Mouse (Mus musculus) intestine, embryonic 15.5 days (tissue): ENCODE measurements around the gene Tomm20. TPM values are rescaled to one million over a fixed set of nuclear protein-coding genes. Genes with fewer than 3 reads are reported as not detected.

Source experiments
- ATAC-seq: fragments of 200-750 bp; cut with Nextera tagmentation; 2 replicates; pipeline ENCODE4 v1.8.0; 2017; ENCODE audit warnings: moderate TSS enrichment, moderate library complexity
- H3K27ac ChIP-seq: fragments of 300-500 bp; sonication (generic); 2 replicates; pipeline ENCODE4 v1.5.1; 2015; ENCODE audit warnings: mild to moderate bottlenecking, inconsistent platforms
- H3K27me3 ChIP-seq: fragments of 300-500 bp; sonication (generic); replicated peaks from 2 replicates; pipeline ENCODE4 v1.6.1; 2015; ENCODE audit warnings: inconsistent platforms
- H3K36me3 ChIP-seq: fragments of 300-500 bp; sonication (generic); 2 replicates; pipeline ENCODE4 v1.6.1; 2015; ENCODE audit warnings: inconsistent platforms
- H3K4me1 ChIP-seq: fragments of 300-500 bp; sonication (generic); replicated peaks from 2 replicates; pipeline ENCODE4 v1.6.1; 2015; ENCODE audit warnings: inconsistent platforms
- H3K4me2 ChIP-seq: fragments of 300-500 bp; sonication (generic); replicated peaks from 2 replicates; pipeline ENCODE4 v1.6.1; 2015; ENCODE audit warnings: mild to moderate bottlenecking, inconsistent platforms
- H3K4me3 ChIP-seq: fragments of 300-500 bp; sonication (generic); replicated peaks from 2 replicates; pipeline ENCODE4 v1.5.1; 2015; ENCODE audit warnings: inconsistent platforms
- H3K9ac ChIP-seq: fragments of 300-500 bp; sonication (generic); 2 replicates; pipeline ENCODE4 v1.6.1; 2015; ENCODE audit warnings: inconsistent platforms
- H3K9me3 ChIP-seq: fragments of 300-500 bp; sonication (generic); 2 replicates; pipeline ENCODE4 v1.6.1; 2016; ENCODE audit warnings: inconsistent platforms
- WGBS: fragments of 180-500 bp; shearing (Covaris S2); methylation state at CpG from one replicate; pipeline ENCODE4 v1.1.7; 2015; 5-methylcytosine and 5-hydroxymethylcytosine counted together
- polyA plus RNA-seq: library from polyadenylated mRNA; unstranded; fragments of >200 nt; fragmentation: Nextera tagmentation; extraction: Ambion mirVana; gene quantifications from 2 replicates; pipeline ENCODE4 v1.2.1, GENCODE M21; 2015

Tomm20 gene
- polyA plus RNA-seq, 1 experiment from 2014 or later, result 300 TPM

GRCm38 (mm10) chr8:126974511-126974910 is 28.9 kb upstream of the Tomm20 start:
- Histone ChIP-seq H3K9me3 (no peaks in the 10 kb centered on the region), H3K9ac (no peak overlapping the region), H3K27ac (no peak overlapping the region), H3K4me2 (no peak overlapping the region), H3K4me1 (peaks cover 6% of the 10 kb centered on the region), H3K27me3 (no peaks in the 10 kb centered on the region), H3K4me3 (no peak overlapping the region), H3K36me3 (no peaks in the 10 kb centered on the region)
- WGBS, result 76% methylated on average over 4 of the region's 4 CpGs
- no peak for ATAC-seq

DNA sequence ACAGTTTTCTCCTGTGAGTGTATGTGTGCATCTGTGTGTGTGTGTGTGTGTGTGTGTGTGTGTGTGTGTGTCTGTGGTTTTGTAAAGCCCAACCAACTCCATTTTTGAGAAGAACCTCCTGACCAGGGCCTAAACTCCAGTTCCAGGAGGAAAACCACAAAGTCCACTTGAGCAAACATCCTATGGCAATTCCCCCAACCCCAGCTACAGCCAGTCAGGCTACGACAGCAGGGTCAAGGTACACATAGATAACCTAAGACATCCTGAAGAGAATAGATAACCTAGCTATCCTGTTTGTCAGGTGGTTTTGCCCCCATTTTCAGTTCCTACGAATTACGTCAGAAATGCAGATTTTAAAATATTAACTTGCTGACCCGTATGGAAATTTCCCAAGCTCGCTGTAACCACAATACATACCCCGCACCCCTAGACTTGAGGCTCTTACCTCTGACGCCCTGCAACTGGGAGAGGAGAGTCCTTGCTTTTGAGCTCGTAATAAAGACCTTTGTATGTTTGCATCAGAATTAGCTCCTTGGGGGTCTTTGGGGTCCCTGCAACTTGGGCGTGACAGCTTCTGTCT is 28.1 kb upstream of the Tomm20 start:
- Histone ChIP-seq H3K27me3 (no peaks in the 10 kb centered on the region), H3K4me1 (peaks cover 7% of the 10 kb centered on the region), H3K4me3 (no peak overlapping the region), H3K9me3 (no peaks in the 10 kb centered on the region), H3K27ac (peak overlapping the region; percentile 46; the same call in 1 of the 2 replicates), H3K36me3 (no peaks in the 10 kb centered on the region), H3K4me2 (0 out of 2 replicates have a peak overlapping the region, but pooled peaks have one; percentile 11), H3K9ac (no peak overlapping the region; the same call in 1 of the 2 replicates)
- WGBS, result 58% methylated on average over 9 of the region's 9 CpGs
- ATAC-seq, result peak; percentile 60

DNA sequence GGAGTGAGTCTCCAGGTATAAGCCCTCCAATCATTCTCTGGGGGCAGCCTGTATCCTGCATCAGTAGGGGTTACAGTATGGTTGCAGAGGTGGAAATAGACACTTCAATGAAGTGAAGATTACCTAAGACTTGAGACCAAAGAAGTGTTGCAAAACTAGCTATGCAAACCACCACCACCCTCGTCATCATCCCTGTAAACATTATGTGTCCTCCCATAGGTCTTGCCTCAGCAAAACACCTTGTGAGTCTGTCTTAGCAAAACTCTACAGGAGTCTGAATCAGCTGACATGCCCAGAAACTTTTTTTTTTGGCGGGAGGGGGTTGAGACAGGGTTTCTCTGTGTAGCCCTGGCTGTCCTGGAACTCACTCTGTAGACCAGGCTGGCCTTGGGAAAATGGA is 27.0 kb upstream of the Tomm20 start:
- Histone ChIP-seq H3K4me2 (no peak overlapping the region), H3K9me3 (no peaks in the 10 kb centered on the region), H3K27me3 (no peaks in the 10 kb centered on the region), H3K4me3 (no peak overlapping the region), H3K36me3 (peaks cover 4% of the 10 kb centered on the region; the same call in 1 of the 2 replicates), H3K9ac (no peak overlapping the region), H3K27ac (no peak overlapping the region), H3K4me1 (peaks cover 7% of the 10 kb centered on the region)
- no peak for ATAC-seq
- WGBS, result 73% methylated on average over 2 of the region's 2 CpGs

GRCm38 (mm10) chr8:126972102-126972501 is 26.5 kb upstream of the Tomm20 start:
- H3K9ac ChIP-seq, result no peak overlapping the region
- peaks cover 4% of the 10 kb centered on the region; the same call in 1 of the 2 replicates for H3K36me3 ChIP-seq
- H3K4me1 ChIP-seq, result peaks cover 7% of the 10 kb centered on the region
- H3K27ac ChIP-seq, result no peak overlapping the region
- WGBS, result 85% methylated on average over 2 of the region's 2 CpGs
- H3K27me3 ChIP-seq, result no peaks in the 10 kb centered on the region
- no peak for ATAC-seq
- no peak overlapping the region for H3K4me3 ChIP-seq
- H3K9me3 ChIP-seq, result no peaks in the 10 kb centered on the region
- no peak overlapping the region for H3K4me2 ChIP-seq

DNA sequence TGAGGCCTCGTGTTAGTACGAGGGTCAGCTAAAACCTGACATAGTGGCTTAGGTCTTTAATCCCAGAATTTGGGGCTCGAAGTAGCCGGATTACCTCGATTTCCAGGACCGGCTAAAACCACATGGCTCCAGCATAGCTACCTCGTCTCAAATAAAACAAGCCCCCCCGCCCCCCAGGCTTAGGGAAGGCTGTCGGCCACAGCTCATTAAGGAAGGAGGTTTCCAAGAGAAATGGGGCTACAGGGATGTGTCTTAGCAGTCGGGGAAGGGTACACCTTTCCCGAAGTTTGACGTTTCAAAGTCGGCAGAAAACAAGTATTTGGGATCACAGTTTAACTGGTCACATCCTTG is 25.6 kb upstream of the Tomm20 start:
- H3K27ac ChIP-seq, result peak overlapping the region; percentile 62
- peak overlapping the region; percentile 82 for H3K4me2 ChIP-seq
- H3K9ac ChIP-seq, result peak overlapping the region; percentile 67
- ATAC-seq, result peak; percentile 47
- peaks cover 7% of the 10 kb centered on the region; the same call in 1 of the 2 replicates for H3K36me3 ChIP-seq
- WGBS, result 8% methylated on average over 13 of the region's 13 CpGs
- H3K9me3 ChIP-seq, result no peaks in the 10 kb centered on the region
- H3K4me3 ChIP-seq, result peak overlapping the region; percentile 94
- H3K4me1 ChIP-seq, result peaks cover 7% of the 10 kb centered on the region
- H3K27me3 ChIP-seq, result no peaks in the 10 kb centered on the region

GRCm38 (mm10) chr8:126970579-126971313 is 25.1 kb upstream of the Tomm20 start, which contains the start of gene Rbm34:
Gene Rbm34, minus strand, starts transcription at chr8:126971071.
- Histone ChIP-seq H3K4me1 (peaks cover 7% of the 10 kb centered on the region), H3K36me3 (peaks cover 8% of the 10 kb centered on the region; the same call in 1 of the 2 replicates), H3K9me3 (no peaks in the 10 kb centered on the region), H3K9ac (peak within 1 kb of the TSS; percentile 85), H3K4me3 (peak within 1 kb of the TSS; percentile 94), H3K4me2 (peak within 1 kb of the TSS; percentile 82), H3K27me3 (no peaks in the 10 kb centered on the region), H3K27ac (peak within 1 kb of the TSS; percentile 62)
- peak; percentile 97 for ATAC-seq
- WGBS, result under 1% methylated on average over 50 of the region's 50 CpGs

DNA sequence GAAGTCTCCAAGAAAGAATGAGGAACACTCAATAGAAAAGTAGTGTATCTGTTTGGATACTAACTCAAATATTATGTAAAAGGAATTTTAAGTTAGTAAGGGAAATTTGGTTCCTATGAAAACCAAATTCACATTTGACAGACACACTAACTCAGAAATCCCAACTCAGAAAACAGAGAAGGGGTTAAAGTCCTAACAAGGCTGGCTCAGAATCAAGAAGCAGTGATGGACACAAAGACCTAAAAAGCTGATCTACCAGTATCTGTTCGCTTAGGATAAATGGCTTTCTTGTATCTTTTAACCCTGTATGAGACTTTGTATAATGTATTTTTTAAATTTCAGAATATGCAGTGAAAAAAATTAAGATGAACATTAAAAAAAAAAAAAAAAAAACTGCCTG is 23.9 kb upstream of the Tomm20 start:
- Histone ChIP-seq H3K9ac (no peak overlapping the region), H3K4me3 (no peak overlapping the region), H3K4me2 (no peak overlapping the region), H3K9me3 (no peaks in the 10 kb centered on the region), H3K27ac (no peak overlapping the region), H3K4me1 (peaks cover 7% of the 10 kb centered on the region), H3K27me3 (no peaks in the 10 kb centered on the region), H3K36me3 (peaks cover 8% of the 10 kb centered on the region; the same call in 1 of the 2 replicates)
- WGBS, result 93% methylated on average over 1 of the region's 1 CpGs
- ATAC-seq, result no peak

- no peaks in the 10 kb centered on the region for H3K9me3 ChIP-seq
- no peaks in the 10 kb centered on the region for H3K27me3 ChIP-seq
- ATAC-seq, result no peak
- peaks cover 7% of the 10 kb centered on the region for H3K4me1 ChIP-seq
- H3K4me3 ChIP-seq, result no peak overlapping the region
- H3K36me3 ChIP-seq, result peaks cover 8% of the 10 kb centered on the region; the same call in 1 of the 2 replicates
- H3K9ac ChIP-seq, result no peak overlapping the region
- 94% methylated on average over 6 of the region's 6 CpGs for WGBS
- no peak overlapping the region for H3K27ac ChIP-seq
- no peak overlapping the region for H3K4me2 ChIP-seq
Measured at GRCm38 (mm10) chr8:126968107-126968506, 22.5 kb upstream of the Tomm20 start.

DNA sequence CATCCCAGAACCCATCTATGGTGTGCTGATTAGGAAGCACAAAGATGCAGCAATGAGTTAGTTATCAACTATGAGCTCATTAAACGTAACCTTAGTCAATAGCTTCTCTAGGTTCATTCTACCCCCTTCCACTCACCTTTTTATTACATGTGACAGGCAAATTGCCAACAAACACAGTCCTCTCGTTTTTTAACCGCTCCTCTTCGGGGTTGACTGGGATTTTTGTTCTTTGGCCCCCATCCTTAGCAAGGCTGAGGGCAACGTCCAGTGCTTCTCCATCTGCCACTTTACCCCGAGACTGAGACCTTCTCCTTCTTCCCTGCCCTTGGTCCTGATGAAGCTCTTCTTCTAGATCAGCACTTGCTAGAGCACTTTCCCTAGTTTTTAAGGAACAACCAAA is 19.6 kb upstream of the Tomm20 start:
- Histone ChIP-seq H3K4me3 (no peak overlapping the region), H3K9ac (no peak overlapping the region), H3K4me2 (no peak overlapping the region), H3K9me3 (no peaks in the 10 kb centered on the region), H3K4me1 (peaks cover 6% of the 10 kb centered on the region), H3K36me3 (peaks cover 18% of the 10 kb centered on the region), H3K27ac (no peak overlapping the region), H3K27me3 (no peaks in the 10 kb centered on the region)
- 83% methylated on average over 6 of the region's 6 CpGs for WGBS
- no peak for ATAC-seq

DNA sequence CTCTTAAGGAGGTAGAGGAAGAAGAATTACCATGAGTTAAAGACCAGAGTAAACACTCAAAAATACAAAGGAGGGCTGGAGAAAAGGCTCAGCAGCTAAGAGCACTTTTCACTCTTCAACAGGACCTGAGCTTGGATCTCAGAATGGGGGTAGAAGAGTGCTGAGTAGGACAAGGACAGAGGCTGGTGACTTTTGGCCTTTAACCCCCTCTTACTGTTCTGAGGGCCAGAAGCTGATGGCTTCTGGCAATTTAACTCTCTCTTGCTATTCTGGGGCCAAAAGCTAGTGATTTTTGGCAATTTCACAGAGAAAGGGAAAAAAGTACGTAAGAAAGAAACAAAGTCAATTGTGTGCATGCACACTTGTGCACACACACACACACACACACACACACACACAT is 17.2 kb upstream of the Tomm20 start:
- H3K4me2 ChIP-seq, result no peak overlapping the region
- peaks cover 15% of the 10 kb centered on the region for H3K36me3 ChIP-seq
- H3K4me3 ChIP-seq, result no peak overlapping the region
- no peaks in the 10 kb centered on the region for H3K27me3 ChIP-seq
- H3K9me3 ChIP-seq, result no peaks in the 10 kb centered on the region
- H3K9ac ChIP-seq, result no peak overlapping the region
- no peaks in the 10 kb centered on the region for H3K4me1 ChIP-seq
- WGBS, result 100% methylated on average over 1 of the region's 1 CpGs
- ATAC-seq, result no peak
- no peak overlapping the region for H3K27ac ChIP-seq

DNA sequence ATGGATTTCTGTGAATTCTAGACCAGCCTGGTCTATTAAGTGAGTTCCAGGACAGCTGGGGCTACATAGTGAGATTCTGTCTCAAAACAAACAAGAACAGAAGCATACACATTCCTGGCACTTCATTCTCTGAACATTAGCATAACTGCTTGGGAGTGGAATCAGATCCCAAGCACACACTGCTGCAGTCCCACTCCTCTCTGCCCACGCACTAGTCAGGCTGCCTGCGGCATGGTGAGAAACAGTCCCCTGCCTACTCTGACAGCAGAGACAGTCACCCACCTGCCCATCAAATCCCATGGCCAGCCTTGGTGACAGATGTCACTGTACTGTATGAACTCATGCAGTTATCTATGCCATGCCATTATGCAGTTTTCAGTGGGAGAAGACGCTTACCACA is 15.9 kb upstream of the Tomm20 start:
- Histone ChIP-seq H3K4me2 (no peak overlapping the region), H3K9ac (no peak overlapping the region), H3K4me1 (no peaks in the 10 kb centered on the region), H3K36me3 (peaks cover 20% of the 10 kb centered on the region), H3K27me3 (no peaks in the 10 kb centered on the region), H3K4me3 (no peak overlapping the region), H3K9me3 (no peaks in the 10 kb centered on the region), H3K27ac (no peak overlapping the region)
- no peak for ATAC-seq
- WGBS, result 94% methylated on average over 3 of the region's 3 CpGs

DNA sequence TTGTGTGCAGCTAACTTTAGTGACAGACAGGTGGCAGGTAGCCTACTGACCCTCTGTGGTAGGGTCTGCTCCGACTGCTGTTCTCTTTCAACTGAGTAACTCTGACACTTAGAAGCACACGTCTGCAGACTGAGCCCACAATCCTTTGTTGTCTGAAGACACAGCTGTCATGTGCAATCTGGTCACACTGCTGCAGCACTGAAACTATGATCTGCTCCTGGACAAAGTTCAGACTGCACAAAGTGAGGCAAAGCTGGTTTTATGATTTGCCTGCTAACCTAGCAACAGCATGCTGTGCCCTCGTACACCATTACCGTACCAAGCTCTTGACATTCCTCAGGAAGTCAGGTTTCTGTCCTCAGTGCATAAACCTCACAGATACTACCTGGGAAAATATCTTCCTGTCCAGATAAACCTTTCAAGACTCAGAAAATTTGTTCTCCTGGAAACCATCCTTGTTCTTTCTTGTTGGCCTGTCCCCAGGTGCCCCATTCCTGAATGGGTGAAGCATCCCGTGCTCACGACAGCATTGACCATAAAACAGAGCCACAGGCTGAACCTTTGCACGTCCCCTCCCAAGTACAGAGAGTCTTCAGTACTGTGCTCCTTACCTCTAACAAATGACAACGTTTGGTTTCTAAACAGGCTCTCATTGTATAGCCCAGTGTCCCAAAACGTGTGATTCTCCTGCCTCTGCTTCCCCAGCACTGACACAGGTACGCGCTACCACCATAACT is 6.4 kb upstream of the Tomm20 start:
- peak overlapping the region; percentile 36 for H3K27ac ChIP-seq

More for the DNA sequence above, 6.4 kb upstream of the Tomm20 start:
- no peak overlapping the region for H3K4me3 ChIP-seq
- H3K9me3 ChIP-seq, result no peaks in the 10 kb centered on the region
- H3K4me2 ChIP-seq, result no peak overlapping the region
- no peak overlapping the region for H3K9ac ChIP-seq
- peak; percentile 89 for ATAC-seq
- H3K36me3 ChIP-seq, result peaks cover 40% of the 10 kb centered on the region
- H3K4me1 ChIP-seq, result no peaks in the 10 kb centered on the region
- WGBS, result 78% methylated on average over 11 of the region's 11 CpGs
- H3K27me3 ChIP-seq, result no peaks in the 10 kb centered on the region
